Mouse (Mus musculus): ENCODE data around the gene Scrn1. TPM values are rescaled to one million over a fixed set of nuclear protein-coding genes. Genes with fewer than 3 reads are reported as not detected.

Gene Scrn1
- polyA plus RNA-seq, 1 experiment: 4.9 TPM

DNA sequence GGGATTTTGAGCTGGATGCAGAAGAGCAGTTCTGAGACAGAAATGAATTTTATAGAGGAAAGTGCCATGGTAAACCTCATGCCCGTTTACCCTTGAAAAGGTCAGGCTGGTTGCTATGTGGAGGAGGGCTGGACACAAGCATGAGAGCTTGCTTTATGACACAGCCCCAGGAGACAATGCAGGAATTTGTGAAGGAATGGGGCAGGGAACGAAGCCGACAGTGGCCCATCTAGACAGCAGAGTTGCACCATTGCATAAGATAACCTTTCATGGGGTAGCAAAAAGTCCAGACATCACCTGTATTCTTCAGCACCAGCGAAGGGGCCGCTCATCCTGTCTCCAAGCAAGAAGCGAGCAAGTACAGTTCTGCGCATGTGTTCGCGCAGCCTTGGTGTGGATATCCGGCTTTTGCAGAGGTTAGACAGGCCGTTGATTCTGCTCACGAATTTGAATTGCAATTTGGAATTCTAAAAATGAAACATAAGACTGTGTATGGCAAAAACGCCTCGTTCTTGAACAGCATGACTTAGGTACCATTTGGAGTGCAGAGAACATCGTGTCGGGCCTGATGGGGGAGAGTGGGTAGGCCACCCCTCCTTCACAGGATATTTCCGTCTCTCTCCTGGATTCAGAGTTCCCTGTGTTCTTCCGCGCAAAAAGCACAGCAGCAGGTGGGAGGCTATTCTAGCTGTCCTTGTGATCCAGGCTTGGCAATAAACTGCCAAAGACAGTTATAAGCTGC is 90.2 kb downstream of the Scrn1 start:
- no peak for DNase-seq (ENCODE audit: low read depth)

GRCm38 (mm10) chr6:54472846-54473715 is 93.2 kb downstream of the Scrn1 start:
- DNase-seq (ENCODE audit: low read depth): no peak

GRCm38 (mm10) chr6:54471866-54472265 is 94.4 kb downstream of the Scrn1 start:
- DNase-seq (ENCODE audit: low read depth): no peak

- DNase-seq (ENCODE audit: low read depth): no peak
Observed at GRCm38 (mm10) chr6:54467371-54467770, 98.9 kb downstream of the Scrn1 start.

- no peak for DNase-seq (ENCODE audit: low read depth)
Observed at GRCm38 (mm10) chr6:54464926-54465325, 101.4 kb downstream of the Scrn1 start.

- no peak for DNase-seq (ENCODE audit: low read depth)
Observed at GRCm38 (mm10) chr6:54463701-54464458, 102.4 kb downstream of the Scrn1 start.

DNA sequence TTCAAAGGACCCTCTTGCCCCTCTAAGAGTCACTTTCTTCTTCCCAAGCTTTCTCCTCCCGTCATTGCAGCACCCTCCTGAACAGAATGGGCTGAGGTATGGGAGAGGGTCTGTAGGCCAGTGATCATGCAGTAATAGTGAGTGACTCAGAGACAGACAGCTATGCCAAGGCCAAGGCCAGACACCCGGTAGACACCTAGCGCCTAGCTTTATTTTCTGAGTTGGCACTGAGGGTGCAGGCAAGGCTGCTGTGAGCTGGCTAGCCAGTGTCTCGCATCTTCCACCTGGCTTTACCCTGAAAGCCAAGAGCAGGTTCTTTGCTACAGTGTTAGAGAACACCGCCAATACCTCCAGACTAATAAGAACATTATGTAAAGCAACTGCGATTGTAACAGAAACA is 103.5 kb downstream of the Scrn1 start:
- DNase-seq (ENCODE audit: low read depth): no peak

- DNase-seq (ENCODE audit: low read depth): no peak
Observed at GRCm38 (mm10) chr6:54460915-54461671, 105.2 kb downstream of the Scrn1 start.

GRCm38 (mm10) chr6:54460172-54460914 is 105.9 kb downstream of the Scrn1 start:
- DNase-seq (ENCODE audit: low read depth): no peak

DNA sequence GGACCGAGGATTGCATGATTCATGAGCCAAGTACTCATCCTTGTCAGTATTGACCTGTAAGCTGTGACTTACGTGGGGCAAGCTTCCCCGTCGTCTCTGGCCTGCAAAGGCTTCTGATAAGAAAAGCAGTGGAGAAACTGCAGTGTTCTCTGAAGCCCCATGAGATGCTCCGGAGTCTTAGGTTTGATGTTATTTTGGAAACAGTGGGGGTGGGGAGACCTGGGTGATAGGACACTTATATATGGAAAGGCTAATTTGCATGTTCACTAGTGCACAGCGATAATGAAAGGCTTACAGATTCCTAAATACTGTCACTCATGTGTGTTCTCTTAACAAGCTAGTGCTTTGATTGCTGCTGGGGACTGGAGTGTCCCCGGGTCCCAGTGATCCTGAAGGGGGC is 106.6 kb downstream of the Scrn1 start:
- DNase-seq (ENCODE audit: low read depth): no peak

Other genes with a start within 250 kb of the Scrn1 start
- 11.2 and 16.5 TPM in 2 replicates for gene Prr15, start 240.7 kb downstream of the Scrn1 start, polyA plus RNA-seq (2012; rRNA removed)
- 10.8 and 27.1 TPM in 2 replicates for gene Wipf3, start 136.9 kb downstream of the Scrn1 start, polyA plus RNA-seq (2012; rRNA removed)
- gene Plekha8, start 28.6 kb upstream of the Scrn1 start, polyA plus RNA-seq (2012; rRNA removed): 9.9 and 10.1 TPM in 2 replicates
- 11.3 and 15.4 TPM in 2 replicates for gene Fkbp14, start 30.8 kb upstream of the Scrn1 start, polyA plus RNA-seq (2012; rRNA removed)
- gene Mturn, start 115.1 kb upstream of the Scrn1 start, polyA plus RNA-seq (2012; rRNA removed): 17.6 and 22.5 TPM in 2 replicates